Mouse (Mus musculus): Measurements from ENCODE around the gene Atp2c2.
A peak's percentile ranks its signal among the peaks of the same experiment; 100 is the strongest.

Atp2c2 gene

DNA sequence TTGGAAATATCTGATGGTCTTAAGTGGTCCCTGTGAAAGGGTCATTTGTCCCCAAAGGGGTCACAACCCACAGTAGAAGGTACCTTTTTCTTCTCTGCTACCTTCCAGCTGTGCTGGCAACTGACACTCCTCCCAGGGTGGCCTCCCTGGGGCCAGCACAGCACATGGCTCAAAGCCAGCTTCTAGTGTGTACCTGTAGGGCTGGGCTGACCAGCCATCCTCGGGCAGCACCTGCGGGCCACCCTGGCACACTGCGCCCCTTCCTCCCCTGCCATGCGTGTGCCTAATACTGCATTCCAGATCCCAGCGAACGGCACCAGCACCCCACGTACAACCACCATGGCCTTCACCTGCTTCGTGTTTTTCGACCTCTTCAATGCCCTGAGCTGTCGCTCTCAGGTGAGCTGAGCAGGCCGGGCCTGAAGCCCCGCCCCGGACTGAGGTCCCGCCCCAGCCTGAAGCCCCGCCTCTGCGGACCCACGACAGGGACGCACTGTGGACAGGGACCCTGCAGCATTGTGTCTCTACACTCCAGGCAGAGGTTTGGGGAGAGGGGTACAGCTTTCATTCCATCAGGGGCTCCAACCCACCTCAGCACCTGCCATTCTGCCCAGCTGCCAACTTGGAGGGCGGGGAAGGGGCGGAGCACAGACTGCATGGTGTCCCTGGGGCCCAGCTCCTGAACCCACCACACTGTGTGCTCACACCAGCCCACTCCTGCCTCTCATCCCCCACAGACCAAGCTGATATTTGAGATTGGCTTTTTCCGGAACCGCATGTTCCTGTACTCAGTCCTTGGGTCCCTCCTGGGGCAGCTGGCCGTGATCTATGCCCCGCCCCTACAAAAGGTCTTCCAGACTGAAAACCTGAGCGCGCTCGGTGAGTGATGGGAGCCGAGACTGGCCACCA, 55.7 kb downstream of the Atp2c2 start:
- no peak for DNase-seq

DNA sequence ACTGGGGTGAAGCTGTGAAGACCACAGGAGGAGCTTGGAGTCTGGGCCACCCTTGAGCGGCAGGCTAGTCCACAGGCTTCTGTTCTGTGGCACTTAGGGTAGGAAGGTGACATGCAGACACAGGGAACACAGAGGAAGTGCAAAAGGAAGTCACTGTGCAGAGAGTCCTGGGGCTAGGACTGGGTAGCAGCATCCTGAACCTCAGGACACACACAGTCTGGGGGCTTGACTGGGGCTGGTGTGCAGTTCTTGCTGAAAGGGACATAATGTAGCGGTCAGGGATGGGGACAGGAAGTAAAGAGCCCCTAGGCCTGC, 56.3 kb downstream of the Atp2c2 start:
- DNase-seq = no peak

DNA sequence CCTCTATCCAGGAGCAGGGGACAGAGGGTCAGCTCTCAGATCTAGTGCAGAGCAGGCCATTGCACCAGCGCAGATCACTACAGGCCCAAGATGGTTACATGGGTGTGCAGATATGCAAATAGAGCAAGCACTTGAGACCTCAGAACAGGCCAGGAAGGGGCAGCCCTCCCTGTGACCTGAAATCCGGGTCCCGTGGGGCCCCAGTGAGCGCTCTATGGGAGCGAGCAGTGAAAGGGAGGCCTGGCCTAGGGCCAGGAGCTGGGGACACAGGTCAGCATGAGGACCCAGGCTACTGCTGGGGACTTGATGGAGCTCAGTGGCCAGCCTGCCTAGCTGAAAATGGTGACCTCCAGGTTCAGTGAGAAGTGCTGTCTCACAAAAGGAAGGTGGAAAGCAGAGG, 56.7 kb downstream of the Atp2c2 start:
- DNase-seq = no peak

DNA sequence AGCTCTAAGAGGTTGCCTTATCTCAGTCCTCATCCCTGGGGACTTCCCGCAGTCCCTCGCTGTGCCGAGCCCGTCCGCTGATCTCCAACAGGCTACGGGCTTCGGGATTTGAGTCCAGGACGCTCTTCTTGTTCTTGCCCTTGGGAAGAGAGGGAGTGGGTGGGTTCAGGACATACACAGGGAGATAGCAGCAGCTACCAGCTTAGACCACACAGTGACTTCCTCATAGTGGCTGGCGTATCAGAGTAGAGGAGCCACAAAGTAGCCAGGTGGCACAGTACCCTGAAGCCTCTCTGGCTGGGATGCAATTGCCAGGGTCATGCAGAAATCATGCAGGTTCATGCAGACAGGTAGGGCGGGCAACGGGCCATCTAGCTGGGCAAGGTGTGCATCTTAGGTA, 61.9 kb downstream of the Atp2c2 start:
- DNase-seq = no peak

DNA sequence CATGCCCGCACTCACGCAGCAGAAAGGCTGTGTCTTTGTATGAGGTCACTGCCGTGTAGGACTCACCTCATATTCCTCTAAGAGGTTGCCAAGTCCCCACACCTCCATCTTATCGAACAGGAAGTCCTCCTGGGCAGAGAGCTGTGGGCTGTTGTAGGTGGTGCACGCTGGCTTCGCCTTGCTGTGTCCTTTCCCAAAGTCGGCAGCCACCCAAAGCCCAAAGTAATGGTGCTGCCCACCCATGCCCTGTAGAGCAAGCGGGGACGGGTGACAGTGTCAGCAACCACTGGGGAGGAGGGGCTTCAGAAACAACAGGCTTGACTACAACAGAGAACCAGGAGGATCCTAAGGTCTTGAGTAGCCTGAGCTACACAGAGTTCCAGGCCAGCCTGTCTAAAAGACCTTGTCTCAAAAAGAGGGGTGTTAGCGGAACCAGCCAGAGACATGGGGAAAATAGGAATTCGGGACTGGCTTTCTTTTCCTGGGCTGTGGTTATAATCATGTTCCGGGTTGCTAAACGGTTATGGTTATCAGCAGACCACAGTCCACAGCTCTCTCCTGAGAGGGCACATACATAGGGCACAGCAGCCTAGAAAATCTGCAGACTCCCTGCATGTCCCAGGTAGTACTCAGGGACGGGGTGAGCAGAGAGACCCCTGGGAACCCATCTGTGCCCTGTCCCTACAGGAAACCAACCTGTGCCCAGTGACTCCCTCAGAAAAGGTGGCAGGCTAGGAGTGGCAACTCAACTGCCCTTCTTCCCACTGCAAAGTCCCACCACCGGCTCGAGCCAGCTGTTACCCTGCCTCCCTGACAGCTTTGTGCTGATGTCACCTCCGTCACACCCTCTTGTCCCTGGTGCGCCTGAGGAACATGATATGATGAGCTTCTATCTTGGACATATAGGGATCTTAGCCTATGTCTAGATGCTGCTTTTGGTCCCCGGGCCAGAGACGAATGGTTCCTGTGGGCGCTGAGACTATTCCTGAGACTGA, 62.7 kb downstream of the Atp2c2 start:
- DNase-seq = no peak

DNA sequence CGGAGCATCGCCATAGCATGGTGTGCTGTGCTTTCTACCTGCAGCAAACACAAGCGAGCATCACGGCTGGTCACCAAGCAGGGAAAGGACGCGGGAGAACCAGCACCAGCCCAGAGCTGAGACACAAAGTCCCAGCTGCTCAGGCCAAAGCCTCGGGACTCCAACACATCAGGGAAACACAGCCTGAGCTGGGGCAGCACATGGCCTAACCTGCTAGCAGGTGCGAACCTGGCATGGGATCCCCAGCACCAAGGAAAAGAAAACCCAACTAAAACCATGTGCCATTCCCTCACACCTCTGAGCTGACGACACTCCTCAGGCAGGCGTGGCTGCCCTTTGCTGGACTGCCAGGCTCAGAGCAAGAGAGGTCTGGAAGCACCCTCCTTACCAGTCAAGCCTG, 65.5 kb downstream of the Atp2c2 start:
- no peak for DNase-seq

DNA sequence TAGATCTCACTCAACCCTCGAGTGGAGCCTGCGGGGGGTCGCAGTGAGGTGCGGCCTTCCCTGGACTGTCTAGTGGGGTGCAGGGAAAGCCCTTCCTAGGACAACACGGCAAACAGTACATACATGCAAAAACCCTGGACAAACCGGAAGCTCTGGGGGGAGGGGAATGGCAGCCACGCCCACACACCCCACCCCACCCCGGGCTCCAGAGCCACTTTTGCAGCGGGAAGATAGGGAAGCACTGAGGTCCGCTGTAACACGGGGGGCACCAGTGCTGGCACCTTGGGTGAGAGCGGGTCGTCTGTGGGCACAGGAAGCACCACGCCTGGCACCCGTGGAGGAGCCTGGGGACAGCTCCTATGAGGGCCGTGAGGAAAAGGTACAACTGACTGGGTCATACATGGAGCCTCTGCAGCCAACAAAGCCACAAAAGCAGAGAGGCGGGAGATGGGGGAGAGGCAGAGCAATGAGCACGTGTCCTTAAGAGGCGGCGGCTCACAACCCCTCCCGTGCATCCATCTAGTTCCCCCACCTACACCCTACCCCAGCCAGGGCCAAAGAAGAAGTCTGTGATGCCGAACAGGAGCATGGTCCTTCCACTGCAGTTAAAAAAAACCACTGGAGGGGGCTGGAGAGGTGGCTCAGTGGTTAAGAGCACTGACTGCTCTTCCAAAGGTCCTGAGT, 66.1 kb downstream of the Atp2c2 start:
- DNase-seq = no peak

DNA sequence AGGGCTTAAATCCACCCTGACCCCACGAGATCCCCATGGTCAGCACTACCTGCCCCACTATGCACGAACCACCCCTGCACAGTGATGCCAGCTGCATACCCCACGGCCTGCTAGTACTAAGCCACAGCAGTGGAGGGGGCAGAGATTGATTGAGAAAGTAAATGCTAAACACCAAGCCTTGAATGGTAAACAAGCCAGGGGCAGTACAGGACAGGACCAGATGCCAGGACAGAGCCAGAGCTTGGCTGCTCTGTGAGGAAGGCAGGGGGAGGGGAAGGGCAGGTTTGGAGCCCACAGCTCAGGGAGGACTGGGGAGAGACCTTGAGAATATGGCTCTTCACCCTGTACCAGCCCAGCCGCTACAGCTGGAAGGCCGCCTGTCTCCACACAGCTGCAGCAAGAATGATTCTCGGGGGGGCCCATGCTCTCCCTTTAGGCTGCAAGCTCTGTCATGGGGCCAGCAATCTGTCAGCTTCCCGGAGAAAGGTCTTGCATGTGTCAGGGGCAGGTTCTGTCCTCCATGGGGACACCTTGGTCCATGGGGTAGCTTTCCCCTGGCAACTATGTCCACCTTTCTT, 76.9 kb downstream of the Atp2c2 start:
- no peak for DNase-seq

DNA sequence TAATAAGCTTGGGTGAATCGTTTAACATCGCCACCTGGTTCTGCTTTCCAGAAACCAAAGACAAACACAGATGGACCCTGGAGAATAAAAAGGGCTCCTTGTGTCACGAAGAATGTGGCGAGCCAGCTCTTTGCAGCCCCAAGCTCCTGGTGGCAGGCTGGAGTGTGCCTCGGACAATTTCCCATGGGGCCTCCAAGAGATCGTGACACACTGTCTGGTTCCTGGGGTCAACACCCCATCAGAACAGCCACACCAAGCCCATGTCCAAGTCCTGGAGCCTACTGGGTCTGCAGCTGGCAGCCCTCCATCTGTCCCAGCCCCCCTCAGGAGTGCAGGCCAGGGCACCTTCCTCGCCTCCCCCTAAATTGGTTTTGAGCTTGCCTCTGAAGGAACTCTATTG, 78.0 kb downstream of the Atp2c2 start:
- DNase-seq = no peak

DNA sequence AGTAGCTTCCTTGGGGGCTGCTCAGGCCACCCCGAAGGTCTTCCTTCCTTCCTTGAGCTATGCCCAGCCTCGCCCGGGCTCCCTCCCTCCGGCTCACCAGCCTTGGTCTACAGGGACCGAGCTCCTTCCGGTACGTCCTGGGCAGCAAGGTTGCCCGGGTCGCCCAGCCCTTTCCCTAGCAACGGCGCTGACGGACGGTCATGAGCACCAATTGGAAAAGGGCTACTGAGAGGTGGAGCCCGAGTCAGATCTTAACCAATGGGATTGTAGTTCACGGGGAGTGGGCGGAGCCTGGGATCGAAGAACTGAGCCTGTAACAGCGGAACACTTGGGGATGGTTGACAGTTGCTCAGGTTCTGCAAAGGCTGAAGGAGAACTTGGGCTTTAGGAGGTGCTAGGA, 78.5 kb downstream of the Atp2c2 start, which contains the start of gene Tldc1:
Gene Tldc1, minus strand, starts transcription at position 154 of the 400 bp plus-strand sequence.
- peak; percentile 99 for DNase-seq

DNA sequence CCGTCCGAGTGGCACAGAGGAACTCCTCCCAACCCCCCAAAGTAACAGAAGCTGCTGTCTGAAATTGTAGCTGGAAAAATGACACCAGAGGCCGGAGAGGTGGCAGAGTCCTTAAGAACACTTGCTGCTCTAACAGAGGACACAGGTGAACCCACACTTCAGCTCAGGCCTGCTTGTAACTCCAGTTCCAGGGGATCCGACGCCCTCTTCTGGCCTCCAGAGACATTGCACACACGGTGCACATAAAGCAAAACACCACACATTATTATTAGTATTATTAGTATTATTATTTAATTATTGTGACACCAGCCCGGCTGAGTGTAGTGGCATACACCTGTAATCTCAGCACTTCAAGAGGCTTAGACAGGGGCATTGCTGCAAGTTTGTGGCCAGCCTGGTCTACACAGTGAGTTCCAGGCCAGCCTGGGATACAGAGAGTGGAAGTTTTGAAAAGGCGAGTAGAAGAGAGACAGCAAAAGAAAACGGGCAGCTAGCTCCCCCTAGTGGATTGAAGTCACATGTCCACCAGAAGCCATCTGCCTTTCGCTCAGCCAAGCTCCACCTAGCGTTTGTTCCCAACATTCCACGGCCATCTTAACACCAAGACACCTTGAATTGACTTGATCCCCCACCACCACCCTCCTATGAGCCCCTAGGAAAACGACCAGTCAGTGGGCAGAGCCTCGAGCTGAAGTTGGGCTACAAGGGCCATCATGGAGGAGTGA, 79.4 kb downstream of the Atp2c2 start:
- DNase-seq = peak; percentile 80

DNA sequence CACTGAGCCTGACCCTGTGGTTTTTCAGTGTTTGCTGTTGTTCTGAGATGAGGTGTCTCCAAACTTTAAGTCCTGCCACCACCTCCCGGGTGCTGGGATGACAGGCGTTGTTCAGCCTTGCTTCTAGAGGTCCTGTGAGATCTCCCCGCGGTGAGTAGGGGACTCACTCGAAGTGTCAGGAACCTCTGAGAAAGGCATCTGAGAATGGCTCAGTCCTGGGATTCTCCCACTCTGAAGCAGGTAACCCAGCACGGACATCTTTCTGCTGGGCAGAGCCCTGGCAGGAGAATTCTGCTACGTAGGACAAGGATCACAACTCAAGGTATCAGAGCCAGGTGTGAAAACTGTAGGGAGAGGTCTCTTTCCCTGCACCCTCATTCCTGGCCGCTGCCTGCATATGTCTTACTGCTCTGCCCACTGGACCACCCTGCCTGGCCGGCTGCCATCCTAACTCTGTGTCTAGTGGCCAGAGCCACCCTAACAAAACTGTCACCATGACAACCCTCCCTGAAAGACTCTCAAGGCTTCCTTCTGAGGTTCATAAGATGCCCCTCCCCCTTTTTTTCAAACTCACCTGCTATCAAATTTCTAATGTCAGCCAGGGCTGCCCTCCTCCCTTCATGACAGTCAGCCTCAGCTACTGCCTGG, 80.7 kb downstream of the Atp2c2 start:
- no peak for DNase-seq

DNA sequence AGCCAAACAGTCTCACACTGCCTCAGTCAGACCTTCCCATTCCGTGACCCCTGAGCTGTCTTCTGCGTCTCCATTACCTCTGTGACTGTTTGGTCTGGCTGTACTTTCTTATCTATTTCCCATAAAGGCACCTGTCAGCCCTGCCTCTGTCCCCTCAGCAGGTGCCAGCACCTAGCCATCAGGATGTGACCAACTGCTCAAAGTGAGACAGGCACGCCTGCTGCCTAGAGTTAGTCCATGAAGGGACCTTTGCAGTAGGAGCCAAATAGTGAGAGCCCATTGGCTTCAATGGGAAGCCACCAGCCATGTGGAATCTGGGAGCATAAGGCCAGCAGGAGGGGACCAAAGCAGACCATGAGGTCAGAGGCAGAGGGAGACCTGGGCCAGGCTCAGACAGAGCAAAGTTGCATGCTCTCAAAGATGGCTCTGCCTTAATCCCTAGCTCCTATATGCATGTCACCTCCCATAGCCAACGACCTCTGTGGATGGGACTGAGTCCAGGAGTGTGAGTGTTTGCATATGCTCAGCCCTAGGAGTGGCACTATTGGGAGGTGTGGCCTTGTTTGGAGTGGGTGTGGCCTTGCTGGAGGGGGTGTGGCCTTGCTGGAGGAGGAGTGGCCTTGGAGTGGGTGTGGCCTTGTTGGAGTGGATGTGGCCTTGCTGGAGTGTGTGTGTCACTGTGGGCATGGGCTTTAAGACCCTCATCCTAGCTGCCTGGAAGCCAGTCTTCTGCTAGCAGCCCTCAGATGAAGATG, 81.5 kb downstream of the Atp2c2 start:
- peak; percentile 45 for DNase-seq

DNA sequence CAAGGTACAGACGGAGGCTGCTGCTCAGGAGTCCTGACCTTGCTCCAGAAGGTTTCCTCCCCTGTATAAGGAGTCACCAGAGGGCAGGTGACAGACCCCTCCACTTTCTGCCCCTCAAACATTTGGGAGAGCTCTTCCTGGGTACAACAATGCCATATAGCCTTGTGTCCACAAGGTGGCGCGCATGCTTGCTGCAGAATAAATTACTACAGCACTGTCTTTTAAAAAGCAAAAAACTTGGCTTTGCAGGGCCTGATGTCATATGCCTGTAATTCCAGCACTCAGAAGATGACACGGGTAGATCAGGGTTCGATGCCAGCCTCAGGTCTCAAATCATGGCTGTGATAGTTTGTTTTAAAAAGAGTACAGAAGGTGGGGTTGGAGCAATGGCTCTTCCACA, 82.9 kb downstream of the Atp2c2 start:
- peak; percentile 82 for DNase-seq

DNA sequence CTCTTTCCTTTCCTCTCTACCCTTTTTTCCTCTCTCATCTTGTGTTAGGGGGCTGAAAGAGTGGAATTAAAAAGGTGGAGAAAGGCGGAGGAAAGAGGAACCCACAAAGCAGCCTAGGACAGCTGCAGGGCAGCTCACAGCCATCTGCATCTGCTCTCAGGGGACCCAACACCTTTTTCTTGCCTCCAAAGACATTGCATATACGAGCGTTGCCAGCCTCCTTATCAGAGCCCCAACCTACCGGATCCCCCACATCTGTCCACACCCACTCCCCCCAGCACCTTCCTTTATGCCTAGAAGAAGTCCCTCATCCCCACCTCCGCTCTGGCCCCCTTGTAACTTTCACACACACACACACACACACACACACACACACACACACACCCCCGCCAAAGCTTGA, 83.8 kb downstream of the Atp2c2 start:
- DNase-seq = no peak

DNA sequence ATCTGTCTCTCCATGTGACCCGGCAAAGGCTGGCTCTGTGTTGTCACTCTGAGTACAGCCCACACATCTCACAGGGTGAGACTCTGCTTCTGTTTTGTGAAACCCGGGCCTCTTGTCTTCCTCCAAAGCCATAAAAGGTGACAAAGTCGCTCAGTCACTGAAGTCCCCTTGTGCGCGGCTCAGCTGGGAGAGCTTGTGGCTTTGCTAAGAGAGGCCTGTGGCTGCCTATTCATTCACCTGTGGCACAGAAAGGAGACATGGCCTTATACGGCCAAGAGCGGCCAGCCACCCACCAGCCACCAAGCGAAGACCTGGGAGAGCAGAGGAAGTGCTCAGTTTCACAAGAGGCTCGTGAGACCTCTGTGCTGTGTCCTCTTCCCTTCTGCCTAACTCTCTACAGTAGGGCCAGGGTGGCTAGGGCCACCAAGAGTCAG, 84.3 kb downstream of the Atp2c2 start:
- no peak for DNase-seq

DNA sequence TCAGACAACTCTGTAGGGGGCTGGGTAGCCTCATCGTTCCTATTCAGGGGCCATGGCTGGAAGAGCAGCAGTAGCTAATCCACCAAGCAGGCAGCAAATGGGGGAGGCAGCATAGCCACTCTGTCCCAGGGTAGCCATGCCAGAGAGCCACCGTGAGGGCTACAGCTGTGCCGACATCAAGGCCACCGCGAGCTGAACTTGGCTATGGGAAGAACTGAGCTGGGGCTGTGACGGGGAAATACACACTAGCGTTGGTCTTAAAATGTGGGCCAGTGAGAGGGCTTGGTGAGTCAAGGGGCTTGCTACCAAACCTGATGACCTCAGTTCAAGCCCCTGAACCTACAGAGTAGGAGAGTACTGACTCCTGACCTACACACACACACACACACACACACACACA, 84.9 kb downstream of the Atp2c2 start:
- no peak for DNase-seq

DNA sequence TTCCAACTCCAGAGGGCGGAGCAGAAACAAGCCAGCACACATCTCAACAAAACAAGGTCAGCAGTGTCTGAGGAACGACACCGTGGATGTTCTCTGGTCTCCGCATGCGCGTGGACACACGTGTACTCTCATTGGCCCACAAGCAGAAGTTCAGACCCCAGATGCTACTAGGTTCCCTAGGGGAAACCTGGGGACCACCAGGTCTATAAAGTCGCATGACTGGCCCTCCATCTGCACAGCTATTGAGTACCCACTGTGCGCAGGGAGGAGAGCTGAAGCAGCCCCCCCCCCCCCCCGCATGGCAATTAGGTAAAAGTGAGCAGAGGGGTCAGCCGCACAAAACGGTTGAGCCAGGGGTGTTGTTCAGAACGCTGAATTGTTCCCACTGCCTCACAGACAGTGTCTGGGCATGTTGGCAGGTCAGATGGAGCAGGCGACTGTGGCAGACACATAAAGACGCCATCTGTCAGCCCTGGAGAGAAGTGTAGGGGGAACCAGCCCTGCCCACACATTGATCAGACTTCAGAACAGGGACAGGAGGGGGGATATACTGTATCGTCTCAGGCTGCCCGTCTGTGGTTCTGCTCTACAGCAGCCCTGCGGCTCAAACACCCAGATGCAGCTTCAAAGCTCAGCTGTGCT, 86.1 kb downstream of the Atp2c2 start:
- no peak for DNase-seq

DNA sequence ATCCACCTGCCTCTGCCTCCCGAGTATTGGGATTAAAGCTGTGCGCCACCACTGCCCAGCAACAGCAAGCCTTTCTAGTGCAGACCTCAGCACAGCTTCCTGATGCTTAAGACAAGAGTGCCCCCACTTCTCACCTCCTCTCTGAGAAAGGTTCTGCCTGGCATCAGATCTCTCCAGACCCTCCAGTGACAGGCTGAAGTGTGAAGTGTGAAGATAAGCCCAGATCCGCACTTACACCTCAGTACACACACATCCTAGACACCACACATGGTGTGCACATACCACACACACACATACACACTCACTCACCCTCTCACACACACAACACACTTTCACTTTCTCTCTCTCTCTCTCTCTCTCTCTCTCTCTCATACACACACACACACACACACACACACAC, 87.1 kb downstream of the Atp2c2 start:
- no peak for DNase-seq

DNA sequence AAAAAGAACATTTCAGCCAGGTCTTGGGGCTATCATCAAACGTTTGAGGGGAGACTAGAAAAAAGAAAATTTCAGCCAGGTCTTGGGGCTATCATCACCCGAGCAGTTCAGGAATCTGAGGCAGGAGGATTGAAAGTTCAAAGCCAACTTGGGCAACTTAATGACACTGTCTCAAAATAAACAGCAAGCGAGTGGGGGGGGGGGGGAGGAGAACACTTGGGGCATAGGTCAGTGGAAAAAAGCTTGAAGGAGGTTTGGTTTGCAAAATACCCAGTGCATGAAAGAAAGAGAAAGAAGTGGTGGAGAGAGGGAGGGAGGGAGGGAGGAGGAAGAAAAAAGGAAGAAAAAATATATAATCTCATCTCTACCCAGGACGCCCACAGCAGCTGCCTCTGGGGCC, 87.5 kb downstream of the Atp2c2 start:
- no peak for DNase-seq

Data from cerebellum, adult 8-10 months (tissue).